Mouse (Mus musculus): ENCODE measurements around the gene Fam117a. TPM values are rescaled to one million over a fixed set of nuclear protein-coding genes. Genes with fewer than 3 reads are reported as not detected.

The Fam117a gene
- total RNA-seq, 1 experiment, result 26.2 TPM

DNA sequence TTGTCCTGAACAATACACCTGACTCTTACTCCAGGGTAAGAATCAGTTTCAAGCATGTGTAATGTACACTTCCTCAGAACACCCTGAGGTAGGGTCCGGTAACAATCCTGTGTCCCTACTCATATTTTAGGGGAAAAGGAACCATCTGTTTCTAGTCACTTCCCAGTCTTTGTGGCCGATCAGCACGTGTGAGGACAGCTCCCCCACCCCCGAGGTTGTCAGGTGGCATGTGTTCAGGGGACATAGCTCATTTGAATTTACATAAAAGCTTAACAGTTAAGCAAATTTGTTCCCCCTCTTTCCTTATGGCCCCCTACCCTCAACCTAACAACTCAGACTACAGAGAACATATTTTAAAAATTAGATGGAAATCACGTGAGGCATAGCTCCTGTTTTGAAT is 3.8 kb downstream of the Fam117a start:
- no peak for TF ChIP-seq ZNF384 (IDR thresholded peaks at IDR 0.05; ENCODE audit: low read depth, low read length)
- TF ChIP-seq ZC3H11A (IDR thresholded peaks at IDR 0.05; ENCODE audit: borderline replicate concordance, low read depth, low read length), result no peak
- no peak for TF ChIP-seq HCFC1 (IDR thresholded peaks at IDR 0.05; ENCODE audit: borderline replicate concordance, insufficient read depth, low read length)
- TF ChIP-seq MAFK (IDR thresholded peaks at IDR 0.05; ENCODE audit: insufficient read depth, low read depth, low read length), result no peak
- Histone ChIP-seq H3K9ac (ENCODE audit: insufficient read depth, low read depth, low read length, poor library complexity, severe bottlenecking) (no peak overlapping the region), H3K27ac (ENCODE audit: insufficient read depth, low read depth, low read length, poor library complexity, severe bottlenecking) (no peak overlapping the region), H3K4me1 (ENCODE audit: control insufficient read depth in 2 of 2, insufficient read depth in 2 of 2, low read length in 2 of 2, poor library complexity in 1 of 2) (peaks cover 2 to 8% of the 10 kb centered on the region in 2 experiments; a peak in 3 of 4 replicates), H3K36me3 (ENCODE audit: control insufficient read depth, insufficient read depth, low read length, poor library complexity, severe bottlenecking) (peaks cover 2% of the 10 kb centered on the region; the same call in 1 of the 2 replicates), H3K9me3 (ENCODE audit: control insufficient read depth, insufficient read depth, low read depth, low read length) (no peaks in the 10 kb centered on the region), H3K4me3 (ENCODE audit: insufficient read depth in 1 of 2, low read depth in 1 of 2, low read length in 2 of 2, poor library complexity in 1 of 2, severe bottlenecking in 1 of 2) (no peak overlapping the region)
- no peak for DNase-seq (ENCODE audit: low read depth, low spot score)
- in situ Hi-C loops (cut with MboI; ENCODE audit: low sequenced_read_pairs in 2 of 2, unreplicated experiment in 2 of 2), result no loop called here

GRCm38 (mm10) chr11:95343180-95343579 is 6.4 kb downstream of the Fam117a start:
- H3K9ac ChIP-seq (ENCODE audit: insufficient read depth, low read depth, low read length, poor library complexity, severe bottlenecking), result no peak overlapping the region
- H3K4me1 ChIP-seq (ENCODE audit: control insufficient read depth in 2 of 2, insufficient read depth in 2 of 2, low read length in 2 of 2, poor library complexity in 1 of 2), result peaks cover 0 to 8% of the 10 kb centered on the region in 2 experiments; a peak in 2 of 4 replicates
- no peak for DNase-seq (ENCODE audit: low read depth, low spot score)
- no peak overlapping the region for H3K4me3 ChIP-seq (ENCODE audit: insufficient read depth in 1 of 2, low read depth in 1 of 2, low read length in 2 of 2, poor library complexity in 1 of 2, severe bottlenecking in 1 of 2)
- TF ChIP-seq MAFK (IDR thresholded peaks at IDR 0.05; ENCODE audit: insufficient read depth, low read depth, low read length) (no peak), ZNF384 (IDR thresholded peaks at IDR 0.05; ENCODE audit: low read depth, low read length) (no peak), CHD2 (IDR thresholded peaks at IDR 0.05; ENCODE audit: low read depth, low read length) (no peak), HCFC1 (IDR thresholded peaks at IDR 0.05; ENCODE audit: borderline replicate concordance, insufficient read depth, low read length) (no peak), ZC3H11A (IDR thresholded peaks at IDR 0.05; ENCODE audit: borderline replicate concordance, low read depth, low read length) (no peak)
- in situ Hi-C loops (cut with MboI; ENCODE audit: low sequenced_read_pairs in 2 of 2, unreplicated experiment in 2 of 2), result no loop called here
- no peak overlapping the region for H3K27ac ChIP-seq (ENCODE audit: insufficient read depth, low read depth, low read length, poor library complexity, severe bottlenecking)
- no peaks in the 10 kb centered on the region for H3K9me3 ChIP-seq (ENCODE audit: control insufficient read depth, insufficient read depth, low read depth, low read length)
- peaks cover 4% of the 10 kb centered on the region for H3K36me3 ChIP-seq (ENCODE audit: control insufficient read depth, insufficient read depth, low read length, poor library complexity, severe bottlenecking)

GRCm38 (mm10) chr11:95344181-95344580 is 7.4 kb downstream of the Fam117a start:
- no peaks in the 10 kb centered on the region for H3K9me3 ChIP-seq (ENCODE audit: control insufficient read depth, insufficient read depth, low read depth, low read length)
- no peak for DNase-seq (ENCODE audit: low read depth, low spot score)
- no peak overlapping the region for H3K27ac ChIP-seq (ENCODE audit: insufficient read depth, low read depth, low read length, poor library complexity, severe bottlenecking)
- H3K4me1 ChIP-seq (ENCODE audit: control insufficient read depth in 2 of 2, insufficient read depth in 2 of 2, low read length in 2 of 2, poor library complexity in 1 of 2), result peaks cover 0 to 8% of the 10 kb centered on the region in 2 experiments; a peak in 2 of 4 replicates
- TF ChIP-seq ZC3H11A (IDR thresholded peaks at IDR 0.05; ENCODE audit: borderline replicate concordance, low read depth, low read length) (no peak), ZNF384 (IDR thresholded peaks at IDR 0.05; ENCODE audit: low read depth, low read length) (no peak), CHD2 (IDR thresholded peaks at IDR 0.05; ENCODE audit: low read depth, low read length) (no peak)
- no peak overlapping the region for H3K9ac ChIP-seq (ENCODE audit: insufficient read depth, low read depth, low read length, poor library complexity, severe bottlenecking)
- in situ Hi-C loops (cut with MboI; ENCODE audit: low sequenced_read_pairs in 2 of 2, unreplicated experiment in 2 of 2), result no loop called here
- no peak overlapping the region for H3K4me3 ChIP-seq (ENCODE audit: insufficient read depth in 1 of 2, low read depth in 1 of 2, low read length in 2 of 2, poor library complexity in 1 of 2, severe bottlenecking in 1 of 2)
- peaks cover 11% of the 10 kb centered on the region for H3K36me3 ChIP-seq (ENCODE audit: control insufficient read depth, insufficient read depth, low read length, poor library complexity, severe bottlenecking)

DNA sequence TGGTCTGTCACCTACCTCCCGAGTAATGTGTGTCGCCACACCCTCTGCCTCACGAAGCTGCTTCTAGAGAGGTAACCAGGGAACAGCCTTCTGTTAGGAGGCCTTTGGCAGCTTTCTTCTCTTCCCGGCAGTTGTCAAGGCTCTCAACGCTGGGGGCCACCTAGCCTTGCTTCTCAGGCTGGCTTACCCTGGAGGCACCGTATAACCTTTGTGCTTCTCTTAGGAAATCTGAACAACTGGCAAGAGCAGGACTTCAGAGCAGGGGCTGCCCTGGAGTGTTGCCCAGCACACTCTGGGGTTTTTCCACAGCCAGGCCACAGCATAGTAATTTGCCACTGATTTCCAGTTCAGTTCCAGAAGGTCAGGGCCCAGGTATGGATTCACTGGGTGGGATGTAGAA is 13.5 kb downstream of the Fam117a start:
- in situ Hi-C loops (cut with MboI; ENCODE audit: low sequenced_read_pairs in 2 of 2, unreplicated experiment in 2 of 2), result no loop called here
- no peak for TF ChIP-seq ZNF384 (IDR thresholded peaks at IDR 0.05; ENCODE audit: low read depth, low read length)
- no peak for TF ChIP-seq MAFK (IDR thresholded peaks at IDR 0.05; ENCODE audit: insufficient read depth, low read depth, low read length)
- no peak for TF ChIP-seq HCFC1 (IDR thresholded peaks at IDR 0.05; ENCODE audit: borderline replicate concordance, insufficient read depth, low read length)
- TF ChIP-seq ZC3H11A (IDR thresholded peaks at IDR 0.05; ENCODE audit: borderline replicate concordance, low read depth, low read length), result no peak
- no peak for TF ChIP-seq CHD2 (IDR thresholded peaks at IDR 0.05; ENCODE audit: low read depth, low read length)
- no peaks in the 10 kb centered on the region for H3K9me3 ChIP-seq (ENCODE audit: control insufficient read depth, insufficient read depth, low read depth, low read length)
- H3K9ac ChIP-seq (ENCODE audit: insufficient read depth, low read depth, low read length, poor library complexity, severe bottlenecking), result no peak overlapping the region
- no peak overlapping the region for H3K4me3 ChIP-seq (ENCODE audit: insufficient read depth in 1 of 2, low read depth in 1 of 2, low read length in 2 of 2, poor library complexity in 1 of 2, severe bottlenecking in 1 of 2)
- no peak overlapping the region for H3K27ac ChIP-seq (ENCODE audit: insufficient read depth, low read depth, low read length, poor library complexity, severe bottlenecking)
- H3K4me1 ChIP-seq (ENCODE audit: control insufficient read depth in 2 of 2, insufficient read depth in 2 of 2, low read length in 2 of 2, poor library complexity in 1 of 2), result 0 out of 4 replicates have a peak, but pooled peaks cover 1 to 4% of the 10 kb centered on the region in 2 experiments
- H3K36me3 ChIP-seq (ENCODE audit: control insufficient read depth, insufficient read depth, low read length, poor library complexity, severe bottlenecking), result peaks cover 12% of the 10 kb centered on the region
- no peak for DNase-seq (ENCODE audit: low read depth, low spot score)

DNA sequence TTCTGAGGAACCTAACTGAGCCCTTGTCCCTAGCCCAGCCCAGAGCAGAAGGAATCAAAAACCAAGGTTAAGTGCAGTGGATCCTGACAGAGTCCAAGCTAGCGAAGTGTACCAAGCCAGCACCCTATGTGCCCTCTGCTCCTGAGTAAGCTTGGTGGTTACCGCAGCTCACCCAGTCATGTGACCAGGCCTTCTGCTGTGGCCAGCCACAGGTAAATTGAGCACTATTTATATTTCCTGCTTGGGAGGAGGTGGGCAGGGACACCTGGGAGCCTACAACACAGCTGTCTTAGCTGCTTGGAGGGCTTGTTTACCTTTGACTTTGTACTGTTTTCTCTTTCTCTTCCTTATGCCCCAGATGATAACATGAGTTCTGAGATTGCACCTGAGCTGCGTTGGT is 14.1 kb downstream of the Fam117a start:
- Histone ChIP-seq H3K27ac (ENCODE audit: insufficient read depth, low read depth, low read length, poor library complexity, severe bottlenecking) (no peak overlapping the region), H3K4me3 (ENCODE audit: insufficient read depth in 1 of 2, low read depth in 1 of 2, low read length in 2 of 2, poor library complexity in 1 of 2, severe bottlenecking in 1 of 2) (no peak overlapping the region), H3K9me3 (ENCODE audit: control insufficient read depth, insufficient read depth, low read depth, low read length) (no peaks in the 10 kb centered on the region), H3K4me1 (ENCODE audit: control insufficient read depth in 2 of 2, insufficient read depth in 2 of 2, low read length in 2 of 2, poor library complexity in 1 of 2) (0 out of 4 replicates have a peak, but pooled peaks cover 0 to 4% of the 10 kb centered on the region in 2 experiments), H3K36me3 (ENCODE audit: control insufficient read depth, insufficient read depth, low read length, poor library complexity, severe bottlenecking) (peaks cover 13% of the 10 kb centered on the region), H3K9ac (ENCODE audit: insufficient read depth, low read depth, low read length, poor library complexity, severe bottlenecking) (no peak overlapping the region)
- TF ChIP-seq CHD2 (IDR thresholded peaks at IDR 0.05; ENCODE audit: low read depth, low read length) (no peak), MAFK (IDR thresholded peaks at IDR 0.05; ENCODE audit: insufficient read depth, low read depth, low read length) (no peak), HCFC1 (IDR thresholded peaks at IDR 0.05; ENCODE audit: borderline replicate concordance, insufficient read depth, low read length) (no peak), ZNF384 (IDR thresholded peaks at IDR 0.05; ENCODE audit: low read depth, low read length) (no peak), ZC3H11A (IDR thresholded peaks at IDR 0.05; ENCODE audit: borderline replicate concordance, low read depth, low read length) (no peak)
- in situ Hi-C loops (cut with MboI; ENCODE audit: low sequenced_read_pairs in 2 of 2, unreplicated experiment in 2 of 2), result no loop called here
- no peak for DNase-seq (ENCODE audit: low read depth, low spot score)

Data from ES-E14 (cell line).